Mouse (Mus musculus) hindbrain, embryonic 11.5 days (tissue): ENCODE results near the gene Btn1a1. TPM values are rescaled to one million over a fixed set of nuclear protein-coding genes. Genes with fewer than 3 reads are reported as not detected.
A peak's percentile ranks its signal among the peaks of the same experiment; 100 is the strongest.

ENCODE experiments used
- ATAC-seq: fragments of 200-750 bp; cut with Nextera tagmentation; 2 replicates; pipeline ENCODE4 v1.8.0; 2017; ENCODE audit warnings: mild to moderate bottlenecking, moderate TSS enrichment, moderate library complexity; ENCODE audit not compliant: low FRiP score
- DNase-seq: peaks from one replicate; pipeline ENCODE4 v3.0.0-alpha.2; 2015; ENCODE audit warnings: low spot score
- H3K27ac ChIP-seq: fragments of 300-500 bp; sonication (generic); 2 replicates; pipeline ENCODE4 v1.5.1; 2014; ENCODE audit warnings: mild to moderate bottlenecking, low read depth, low read length
- H3K27me3 ChIP-seq: fragments of 300-500 bp; sonication (generic); 2 replicates; pipeline ENCODE4 v1.6.1; 2014; ENCODE audit warnings: mild to moderate bottlenecking, low read length, moderate library complexity, mixed read lengths; ENCODE audit not compliant: control insufficient read depth, insufficient read depth
- H3K36me3 ChIP-seq: fragments of 300-500 bp; sonication (generic); 2 replicates; pipeline ENCODE4 v1.6.1; 2014; ENCODE audit warnings: mild to moderate bottlenecking, low read length, moderate library complexity, mixed read lengths; ENCODE audit not compliant: control insufficient read depth, insufficient read depth
- H3K4me1 ChIP-seq: fragments of 300-500 bp; sonication (generic); replicated peaks from 2 replicates; pipeline ENCODE4 v1.6.1; 2014; ENCODE audit warnings: low read length, mixed read lengths; ENCODE audit not compliant: control insufficient read depth, insufficient read depth
- H3K4me2 ChIP-seq: fragments of 300-500 bp; sonication (generic); replicated peaks from 2 replicates; pipeline ENCODE4 v1.6.1; 2014; ENCODE audit warnings: mild to moderate bottlenecking, low read depth, low read length
- H3K4me3 ChIP-seq: fragments of 300-500 bp; sonication (generic); 2 replicates; pipeline ENCODE4 v1.5.1; 2014; ENCODE audit warnings: low read depth, low read length
- H3K9ac ChIP-seq: fragments of 300-500 bp; sonication (generic); 2 replicates; pipeline ENCODE4 v1.6.1; 2014; ENCODE audit warnings: low read depth, low read length
- H3K9me3 ChIP-seq: fragments of 300-500 bp; sonication (generic); 2 replicates; pipeline ENCODE4 v1.6.1; 2016; ENCODE audit warnings: low read length; ENCODE audit not compliant: control insufficient read depth
- WGBS: fragments of 180-500 bp; shearing (Covaris S2); extraction: QIAGEN DNeasy Blood & Tissue Kit; methylation state at CpG from one replicate; pipeline ENCODE4 v1.1.7; 2014; 5-methylcytosine and 5-hydroxymethylcytosine counted together
- polyA plus RNA-seq: library from polyadenylated mRNA; unstranded; fragments of >200 nt; fragmentation: Nextera tagmentation; extraction: Ambion mirVana; gene quantifications from 2 replicates; pipeline ENCODE4 v1.2.1, GENCODE M21; 2014

The Btn1a1 gene
- polyA plus RNA-seq, 1 experiment from 2014 or later = not detected

- H3K9ac ChIP-seq = no peak overlapping the region
- H3K36me3 ChIP-seq = no peaks in the 10 kb centered on the region
- no peak overlapping the region for H3K27ac ChIP-seq
- no peaks in the 10 kb centered on the region for H3K4me1 ChIP-seq
- DNase-seq = peak; percentile 49
- no peaks in the 10 kb centered on the region for H3K9me3 ChIP-seq
- ATAC-seq = 0 out of 2 replicates have a peak, but pooled peaks have one; percentile 25
- peaks cover 4% of the 10 kb centered on the region; the same call in 1 of the 2 replicates for H3K27me3 ChIP-seq
- peak overlapping the region; percentile 39 for H3K4me2 ChIP-seq
- peak overlapping the region; percentile 18 for H3K4me3 ChIP-seq
- under 1% methylated on average over 20 of the region's 20 CpGs for WGBS
These were observed 53.5 kb downstream of the Btn1a1 start for GRCm38 (mm10) chr13:23412211-23412629.

- Histone ChIP-seq H3K4me1 (no peaks in the 10 kb centered on the region), H3K9ac (no peak overlapping the region), H3K36me3 (no peaks in the 10 kb centered on the region), H3K27me3 (peaks cover 4% of the 10 kb centered on the region; the same call in 1 of the 2 replicates), H3K4me3 (peak overlapping the region; percentile 18), H3K9me3 (no peaks in the 10 kb centered on the region), H3K27ac (no peak overlapping the region), H3K4me2 (peak overlapping the region; percentile 39)
- ATAC-seq = peak; percentile 53
- 5% methylated on average over 29 of the region's 29 CpGs for WGBS
- DNase-seq = peak; percentile 49
These were observed 54.1 kb downstream of the Btn1a1 start for GRCm38 (mm10) chr13:23411311-23412210.

DNA sequence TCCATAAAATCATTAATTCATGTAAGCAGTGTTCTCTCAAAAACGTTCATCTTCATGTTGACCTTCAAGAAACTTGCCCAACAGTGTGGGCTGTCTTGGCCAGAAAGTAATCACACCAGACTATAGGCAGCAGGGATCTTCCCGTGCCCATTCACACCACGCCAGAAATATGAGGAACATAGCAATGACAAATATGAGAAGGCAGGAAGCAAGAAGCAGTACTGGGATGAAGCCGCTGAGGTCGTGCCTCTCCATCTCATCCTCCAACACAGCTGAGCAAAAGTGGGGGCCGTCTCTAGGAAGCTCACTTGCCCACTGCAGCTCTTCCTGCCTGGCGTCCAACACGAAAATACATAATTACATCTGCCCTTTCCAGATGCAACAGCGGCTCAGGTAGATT is 55.1 kb downstream of the Btn1a1 start:
- Histone ChIP-seq H3K36me3 (no peaks in the 10 kb centered on the region), H3K4me2 (no peak overlapping the region), H3K27ac (no peak overlapping the region), H3K4me3 (no peak overlapping the region), H3K9ac (no peak overlapping the region), H3K9me3 (no peaks in the 10 kb centered on the region), H3K4me1 (no peaks in the 10 kb centered on the region), H3K27me3 (peaks cover 4% of the 10 kb centered on the region; the same call in 1 of the 2 replicates)
- no peak for DNase-seq
- 69% methylated on average over 9 of the region's 9 CpGs for WGBS
- ATAC-seq = no peak

Other genes starting within 250 kb of the Btn1a1 start
- gene Vmn1r222, start 230.0 kb downstream of the Btn1a1 start, polyA plus RNA-seq = not detected in 2 replicates
- not detected in 2 replicates for gene Vmn1r223, start 218.8 kb downstream of the Btn1a1 start, polyA plus RNA-seq
- gene Zfp322a, start 96.7 kb downstream of the Btn1a1 start, polyA plus RNA-seq = 65.0 and 65.6 TPM in 2 replicates
- 12.1 and 13.4 TPM in 2 replicates for gene Abt1, start 42.0 kb downstream of the Btn1a1 start, polyA plus RNA-seq
- 0.15 and 0.18 TPM in 2 replicates for gene Btn2a2, start 23.0 kb upstream of the Btn1a1 start, polyA plus RNA-seq
- 4.7 TPM in 2 replicates for gene Hist1h4h, start 65.1 kb upstream of the Btn1a1 start, polyA plus RNA-seq
- 3.6 and 8.4 TPM in 2 replicates for gene Hist1h2af, start 68.0 kb upstream of the Btn1a1 start, polyA plus RNA-seq
- 3.7 and 4.8 TPM in 2 replicates for gene Hist1h3g, start 69.5 kb upstream of the Btn1a1 start, polyA plus RNA-seq
- 0.60 and 0.89 TPM in 2 replicates for gene Hist1h2bh, start 77.5 kb upstream of the Btn1a1 start, polyA plus RNA-seq
- gene Hist1h3f, start 78.2 kb upstream of the Btn1a1 start, polyA plus RNA-seq = 1.0 and 1.1 TPM in 2 replicates
- 0.56 and 0.80 TPM in 2 replicates for gene Hist1h4f, start 85.7 kb upstream of the Btn1a1 start, polyA plus RNA-seq
- 0.56 and 0.57 TPM in 2 replicates for gene Hist1h1d, start 87.4 kb upstream of the Btn1a1 start, polyA plus RNA-seq
- 6.7 and 6.9 TPM in 2 replicates for gene Hist1h3e, start 96.5 kb upstream of the Btn1a1 start, polyA plus RNA-seq
- 70.9 and 82.9 TPM in 2 replicates for gene Hist1h2ae, start 105.3 kb upstream of the Btn1a1 start, polyA plus RNA-seq
- gene Hist1h2bg, start 105.5 kb upstream of the Btn1a1 start, polyA plus RNA-seq = 3.2 and 4.8 TPM in 2 replicates
- gene Hist1h2bf, start 108.3 kb upstream of the Btn1a1 start, polyA plus RNA-seq = 1.5 and 3.7 TPM in 2 replicates
- 1.0 and 2.9 TPM in 2 replicates for gene Hist1h2ad, start 108.5 kb upstream of the Btn1a1 start, polyA plus RNA-seq
- gene Hist1h3d, start 109.9 kb upstream of the Btn1a1 start, polyA plus RNA-seq = 7.2 and 8.3 TPM in 2 replicates
- 95.0 and 95.9 TPM in 2 replicates for gene Hist1h4d, start 115.7 kb upstream of the Btn1a1 start, polyA plus RNA-seq
- gene Hist1h2be, start 155.2 kb upstream of the Btn1a1 start, polyA plus RNA-seq = 1.8 and 2.2 TPM in 2 replicates
- gene Hist1h1e, start 156.7 kb upstream of the Btn1a1 start, polyA plus RNA-seq = 19.7 and 23.7 TPM in 2 replicates
- gene Hist1h2ac, start 218.0 kb upstream of the Btn1a1 start, polyA plus RNA-seq = 0.79 and 0.84 TPM in 2 replicates
- gene Hist1h2bc, start 218.3 kb upstream of the Btn1a1 start, polyA plus RNA-seq = 21.0 and 26.1 TPM in 2 replicates
- gene Hist1h1t, start 229.9 kb upstream of the Btn1a1 start, polyA plus RNA-seq = 0.17 TPM in 1 of 2 replicates, not detected in the other
- gene Hist1h4c, start 232.6 kb upstream of the Btn1a1 start, polyA plus RNA-seq = 4.5 and 4.9 TPM in 2 replicates
- 3.4 and 4.2 TPM in 2 replicates for gene Hfe, start 245.0 kb upstream of the Btn1a1 start, polyA plus RNA-seq